8 mouse cellular contexts compared by ENCODE assay signal in the genomic region with DNA sequence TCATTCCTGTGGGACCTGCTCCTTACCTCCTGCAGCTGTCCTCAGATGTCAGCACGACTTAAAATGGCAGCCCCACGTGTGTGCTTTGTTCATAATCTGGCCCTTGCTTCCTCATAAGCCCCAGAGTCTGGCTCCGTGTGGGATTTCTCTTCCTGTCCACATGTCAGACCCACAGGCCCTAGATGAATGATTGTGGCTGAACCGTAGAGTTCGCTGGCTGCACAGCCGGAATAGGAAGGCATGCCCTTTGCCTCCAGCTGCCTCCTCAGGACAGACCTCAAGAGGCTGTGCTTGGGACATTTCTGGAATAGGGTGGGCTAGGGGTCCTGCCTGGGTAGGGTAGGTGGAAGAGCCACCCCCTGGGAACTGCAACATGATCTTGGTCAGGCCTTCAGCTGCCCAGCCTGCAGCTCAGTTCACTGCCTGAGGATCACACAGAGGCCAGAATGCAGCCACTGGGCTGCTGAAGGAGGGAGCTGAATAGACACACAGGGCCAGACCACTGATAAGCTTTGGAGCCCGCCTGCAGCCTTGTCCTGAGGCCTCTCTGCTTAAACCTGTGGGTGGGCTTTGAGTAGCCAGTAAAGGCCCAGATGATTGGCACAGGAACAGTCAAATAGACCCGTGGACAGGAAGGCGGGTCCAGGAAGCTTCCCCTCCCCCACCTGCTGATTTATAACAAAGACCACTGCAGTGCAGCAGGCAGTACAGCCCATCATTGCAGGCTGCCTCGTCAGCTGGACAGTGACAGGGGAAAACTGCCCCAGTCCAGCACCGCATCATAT. TPM values are rescaled to one million over a fixed set of nuclear protein-coding genes. Genes with fewer than 3 reads are reported as not detected.
DNase-seq lines count a peak whose midpoint lies in the region; ATAC-seq and TF ChIP-seq lines count a peak whose summit lies in the region.

No protein-coding gene starts in this region.

- no peak overlapping the region for H3K9ac ChIP-seq in limb, embryonic 15.5 days
- H3K9ac ChIP-seq in neural tube, embryonic 12.5 days = peak overlapping the region; percentile 49

- H3K27me3 ChIP-seq in limb, embryonic 15.5 days = no peaks in the 10 kb centered on the region
- no peaks in the 10 kb centered on the region for H3K27me3 ChIP-seq in neural tube, embryonic 12.5 days (replicated peaks)

- H3K4me1 ChIP-seq in limb, embryonic 15.5 days = peaks cover 34% of the 10 kb centered on the region
- H3K4me1 ChIP-seq in neural tube, embryonic 12.5 days = peaks cover 51% of the 10 kb centered on the region

- no peak overlapping the region for H3K4me3 ChIP-seq in layer of hippocampus, adult 2 months
- H3K4me3 ChIP-seq in limb, embryonic 15.5 days = no peak overlapping the region
- H3K4me3 ChIP-seq in neural tube, embryonic 12.5 days = peak overlapping the region; percentile 3; the same call in 1 of the 2 replicates

- ATAC-seq in hematopoietic stem cell, adult 5-6 weeks (replicated peaks in 1 of 2; ENCODE audit: insufficient read depth in 1 of 2, low FRiP score in 2 of 2, low TSS enrichment in 1 of 2, low read depth in 1 of 2, poor library complexity in 2 of 2, severe bottlenecking in 2 of 2) = peak; percentile 68; a peak in 3 of 4 replicates
- ATAC-seq in limb, embryonic 15.5 days (ENCODE audit: insufficient number of reproducible peaks, low FRiP score, low TSS enrichment, low read depth) = no peak
- ATAC-seq in neural tube, embryonic 12.5 days (ENCODE audit: low FRiP score, low read depth) = peak; percentile 91

- no peak for TF ChIP-seq CTCF in layer of hippocampus, adult 2 months (conservative IDR thresholded peaks at IDR 0.05)

- no peak overlapping the region for H3K4me2 ChIP-seq in limb, embryonic 15.5 days
- peak overlapping the region; percentile 39 for H3K4me2 ChIP-seq in neural tube, embryonic 12.5 days (replicated peaks)

- H3K36me3 ChIP-seq in limb, embryonic 15.5 days = no peaks in the 10 kb centered on the region
- no peaks in the 10 kb centered on the region for H3K36me3 ChIP-seq in neural tube, embryonic 12.5 days

- H3K9me3 ChIP-seq in limb, embryonic 15.5 days = 0 out of 2 replicates have a peak, but pooled peaks cover 4% of the 10 kb centered on the region
- no peaks in the 10 kb centered on the region for H3K9me3 ChIP-seq in neural tube, embryonic 12.5 days

- no peak for DNase-seq in layer of hippocampus, adult 2 months (ENCODE audit: low spot score in 2 of 2)
- DNase-seq in layer of hippocampus, adult 18-20 months (ENCODE audit: low spot score in 2 of 2) = no peak
- no peak for DNase-seq in MN1 (ENCODE audit: low spot score)
- DNase-seq in testis, postnatal 10 days (ENCODE audit: low spot score) = no peak
- DNase-seq in ovary, postnatal 10 days (ENCODE audit: low spot score) = no peak

- WGBS in limb, embryonic 15.5 days = 27% methylated on average over 11 of the region's 11 CpGs
- 6% methylated on average over 11 of the region's 11 CpGs for WGBS in neural tube, embryonic 12.5 days

- H3K27ac ChIP-seq in layer of hippocampus, adult 2 months = peak overlapping the region; percentile 12; the same call in 1 of the 2 replicates
- H3K27ac ChIP-seq in limb, embryonic 15.5 days = peak overlapping the region; percentile 65
- peak overlapping the region; percentile 91 for H3K27ac ChIP-seq in neural tube, embryonic 12.5 days

RNA-seq across cellular contexts. Expression of a gene that starts 16.0 kb away (rescaled TPM):
- total RNA-seq in layer of hippocampus, adult 2 months (2021) = 10 to 100 TPM; 19.9 to 20.7 TPM
- total RNA-seq in layer of hippocampus, adult 18-20 months (2021) = 10 to 100 TPM; 17.6 to 19.0 TPM
- 6.8 and 9.4 TPM in 2 replicates for total RNA-seq in hematopoietic stem cell, adult 5-6 weeks (2017)
- 5.8 and 6.7 TPM in 2 replicates for polyA plus RNA-seq in limb, embryonic 15.5 days (2015; fragmentation: Nextera tagmentation; extraction: Ambion mirVana)
- 21.6 and 22.8 TPM in 2 replicates for polyA plus RNA-seq in neural tube, embryonic 12.5 days (2016; fragmentation: Nextera tagmentation; extraction: Ambion mirVana)

Comparison
In these comparisons a context has a peak if more than half of its experiments do, and no peak if none do; other contexts are left out.
1. H3K27ac ChIP-seq: peak in every context shown above with its lines; median percentile 91 in neural tube, embryonic 12.5 days; 65 in limb, embryonic 15.5 days; 12 in layer of hippocampus, adult 2 months.